Mouse (Mus musculus): Measurements from ENCODE around the gene Grik4.

DNA sequence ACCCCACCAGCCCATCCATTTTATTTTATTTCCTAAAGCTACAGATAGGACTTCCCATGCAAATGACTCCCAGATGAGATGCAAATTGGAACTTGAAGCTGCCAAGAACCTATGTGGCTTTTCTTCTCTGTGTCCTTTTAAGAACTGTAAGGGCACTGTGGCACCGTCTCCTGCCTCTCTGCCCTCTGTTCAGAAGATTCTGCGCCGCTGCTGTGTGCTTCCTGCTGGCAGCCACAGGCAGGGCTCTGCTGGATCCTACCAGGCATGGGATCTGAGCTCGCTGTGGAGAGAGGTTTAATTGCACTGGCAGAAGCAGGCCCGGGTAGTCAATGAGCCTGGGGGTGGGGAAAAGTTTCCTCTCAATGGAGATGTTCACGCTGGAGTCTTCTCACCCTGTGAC, 215.8 kb downstream of the Grik4 start:
- TF ChIP-seq POLR2A (IDR thresholded peaks at IDR 0.05; ENCODE audit: extremely low read depth, insufficient read depth, low read length) (no peak), CTCF (IDR thresholded peaks at IDR 0.05; ENCODE audit: low read depth, low read length) (no peak)

All from liver, adult 2 months (tissue).